Mouse (Mus musculus): ENCODE results near the gene Tbc1d2b. TPM values are rescaled to one million over a fixed set of nuclear protein-coding genes. Genes with fewer than 3 reads are reported as not detected.
A peak's percentile ranks its signal among the peaks of the same experiment; 100 is the strongest.

Tbc1d2b gene
- 12.1 and 13.7 TPM in 2 replicates for polyA plus RNA-seq (2015; fragmentation: Nextera tagmentation; extraction: Ambion mirVana)

- Histone ChIP-seq H3K4me3 (peak within 1 kb of the TSS; percentile 86), H3K4me2 (replicated peaks) (peak within 1 kb of the TSS; percentile 87), H3K27ac (no peak within 1 kb of the TSS; the same call in 1 of the 2 replicates), H3K9ac (peak within 1 kb of the TSS; percentile 89), H3K36me3 (no peaks in the 10 kb centered on the region), H3K4me1 (peaks cover 19% of the 10 kb centered on the region), H3K9me3 (no peaks in the 10 kb centered on the region), H3K27me3 (no peaks in the 10 kb centered on the region)
- ATAC-seq (ENCODE audit: low FRiP score, low read depth): peak; percentile 89
- under 1% methylated on average over 73 of the region's 74 CpGs for whole genome bisulfite sequencing
Observed at GRCm38 (mm10) chr9:90270193-90270943, at the start of gene Tbc1d2b. Gene Tbc1d2b, minus strand, starts transcription at chr9:90270804.

- Histone ChIP-seq H3K4me3 (no peak overlapping the region), H3K4me2 (replicated peaks) (no peak overlapping the region), H3K9me3 (no peaks in the 10 kb centered on the region), H3K4me1 (no peaks in the 10 kb centered on the region), H3K9ac (no peak overlapping the region), H3K36me3 (no peaks in the 10 kb centered on the region), H3K27me3 (no peaks in the 10 kb centered on the region), H3K27ac (no peak overlapping the region)
- ATAC-seq (ENCODE audit: low FRiP score, low read depth): no peak
- 73% methylated on average over 5 of the region's 5 CpGs for WGBS
Observed at GRCm38 (mm10) chr9:90316300-90316699, 45.7 kb upstream of the Tbc1d2b start.

- 88% methylated on average over 11 of the region's 11 CpGs for whole genome bisulfite sequencing
- ATAC-seq (ENCODE audit: low FRiP score, low read depth): no peak
- Histone ChIP-seq H3K4me2 (replicated peaks) (no peak overlapping the region), H3K9me3 (no peaks in the 10 kb centered on the region), H3K27ac (no peak overlapping the region), H3K4me3 (no peak overlapping the region), H3K4me1 (no peaks in the 10 kb centered on the region), H3K36me3 (no peaks in the 10 kb centered on the region), H3K9ac (no peak overlapping the region), H3K27me3 (no peaks in the 10 kb centered on the region)
Observed at GRCm38 (mm10) chr9:90315662-90316061, 45.1 kb upstream of the Tbc1d2b start.

- no peak overlapping the region for H3K9ac ChIP-seq
- no peaks in the 10 kb centered on the region for H3K9me3 ChIP-seq
- H3K4me3 ChIP-seq: no peak overlapping the region
- 94% methylated on average over 2 of the region's 2 CpGs for whole genome bisulfite sequencing
- no peak overlapping the region for H3K27ac ChIP-seq
- H3K4me2 ChIP-seq (replicated peaks): no peak overlapping the region
- H3K36me3 ChIP-seq: no peaks in the 10 kb centered on the region
- H3K27me3 ChIP-seq: no peaks in the 10 kb centered on the region
- ATAC-seq (ENCODE audit: low FRiP score, low read depth): no peak
- no peaks in the 10 kb centered on the region for H3K4me1 ChIP-seq
Observed at GRCm38 (mm10) chr9:90304254-90304653, 33.6 kb upstream of the Tbc1d2b start.

- H3K9ac ChIP-seq: no peak overlapping the region
- H3K4me2 ChIP-seq (replicated peaks): no peak overlapping the region
- no peak for ATAC-seq (ENCODE audit: low FRiP score, low read depth)
- WGBS: 59% methylated on average over 2 of the region's 2 CpGs
- no peaks in the 10 kb centered on the region for H3K4me1 ChIP-seq
- H3K27me3 ChIP-seq: no peaks in the 10 kb centered on the region
- no peak overlapping the region for H3K4me3 ChIP-seq
- no peak overlapping the region for H3K27ac ChIP-seq
- no peaks in the 10 kb centered on the region for H3K9me3 ChIP-seq
- H3K36me3 ChIP-seq: no peaks in the 10 kb centered on the region
Observed at GRCm38 (mm10) chr9:90303101-90303835, 32.7 kb upstream of the Tbc1d2b start.

- H3K36me3 ChIP-seq: no peaks in the 10 kb centered on the region
- no peaks in the 10 kb centered on the region for H3K27me3 ChIP-seq
- no peak overlapping the region for H3K4me2 ChIP-seq (replicated peaks)
- no peaks in the 10 kb centered on the region for H3K9me3 ChIP-seq
- 74% methylated on average over 4 of the region's 4 CpGs for WGBS
- H3K4me3 ChIP-seq: no peak overlapping the region
- H3K27ac ChIP-seq: no peak overlapping the region
- no peak overlapping the region for H3K9ac ChIP-seq
- no peak for ATAC-seq (ENCODE audit: low FRiP score, low read depth)
- no peaks in the 10 kb centered on the region for H3K4me1 ChIP-seq
Observed at GRCm38 (mm10) chr9:90302670-90303069, 32.1 kb upstream of the Tbc1d2b start.

- no peak overlapping the region for H3K9ac ChIP-seq
- whole genome bisulfite sequencing: 76% methylated on average over 4 of the region's 4 CpGs
- H3K36me3 ChIP-seq: no peaks in the 10 kb centered on the region
- ATAC-seq (ENCODE audit: low FRiP score, low read depth): no peak
- H3K27ac ChIP-seq: no peak overlapping the region
- no peaks in the 10 kb centered on the region for H3K4me1 ChIP-seq
- no peaks in the 10 kb centered on the region for H3K9me3 ChIP-seq
- no peak overlapping the region for H3K4me3 ChIP-seq
- no peaks in the 10 kb centered on the region for H3K27me3 ChIP-seq
- H3K4me2 ChIP-seq (replicated peaks): no peak overlapping the region
Observed at GRCm38 (mm10) chr9:90301081-90301688, 30.6 kb upstream of the Tbc1d2b start.

GRCm38 (mm10) chr9:90297637-90298036, 27.0 kb upstream of the Tbc1d2b start:
- no peak overlapping the region for H3K4me3 ChIP-seq
- H3K27me3 ChIP-seq: no peaks in the 10 kb centered on the region
- no peak overlapping the region for H3K27ac ChIP-seq
- no peaks in the 10 kb centered on the region for H3K36me3 ChIP-seq
- WGBS: 73% methylated on average over 1 of the region's 1 CpGs
- no peak for ATAC-seq (ENCODE audit: low FRiP score, low read depth)
- H3K4me2 ChIP-seq (replicated peaks): no peak overlapping the region
- no peaks in the 10 kb centered on the region for H3K9me3 ChIP-seq
- H3K4me1 ChIP-seq: no peaks in the 10 kb centered on the region
- H3K9ac ChIP-seq: no peak overlapping the region

- no peaks in the 10 kb centered on the region for H3K27me3 ChIP-seq
- no peak for ATAC-seq (ENCODE audit: low FRiP score, low read depth)
- no peaks in the 10 kb centered on the region for H3K9me3 ChIP-seq
- no peak overlapping the region for H3K4me2 ChIP-seq (replicated peaks)
- no peaks in the 10 kb centered on the region for H3K4me1 ChIP-seq
- no peak overlapping the region for H3K9ac ChIP-seq
- no peaks in the 10 kb centered on the region for H3K36me3 ChIP-seq
- 62% methylated on average over 3 of the region's 3 CpGs for WGBS
- H3K27ac ChIP-seq: no peak overlapping the region
- no peak overlapping the region for H3K4me3 ChIP-seq
Observed at GRCm38 (mm10) chr9:90293641-90294398, 23.2 kb upstream of the Tbc1d2b start.

GRCm38 (mm10) chr9:90278397-90278796, 7.8 kb upstream of the Tbc1d2b start:
- Histone ChIP-seq H3K4me1 (no peaks in the 10 kb centered on the region), H3K36me3 (no peaks in the 10 kb centered on the region), H3K4me2 (replicated peaks) (no peak overlapping the region), H3K27ac (no peak overlapping the region), H3K9me3 (no peaks in the 10 kb centered on the region), H3K9ac (no peak overlapping the region), H3K27me3 (no peaks in the 10 kb centered on the region), H3K4me3 (no peak overlapping the region)
- ATAC-seq (ENCODE audit: low FRiP score, low read depth): no peak
- 87% methylated on average over 3 of the region's 3 CpGs for WGBS

GRCm38 (mm10) chr9:90277884-90278283, 7.3 kb upstream of the Tbc1d2b start:
- ATAC-seq (ENCODE audit: low FRiP score, low read depth): no peak
- 71% methylated on average over 2 of the region's 2 CpGs for WGBS
- no peak overlapping the region for H3K27ac ChIP-seq

GRCm38 (mm10) chr9:90276779-90277178, 6.2 kb upstream of the Tbc1d2b start:
- H3K4me2 ChIP-seq (replicated peaks): no peak overlapping the region
- H3K36me3 ChIP-seq: no peaks in the 10 kb centered on the region
- no peaks in the 10 kb centered on the region for H3K9me3 ChIP-seq
- no peak overlapping the region for H3K27ac ChIP-seq
- H3K4me3 ChIP-seq: no peak overlapping the region
- ATAC-seq (ENCODE audit: low FRiP score, low read depth): no peak
- H3K27me3 ChIP-seq: no peaks in the 10 kb centered on the region
- 55% methylated on average over 1 of the region's 1 CpGs for WGBS
- no peak overlapping the region for H3K9ac ChIP-seq
- no peaks in the 10 kb centered on the region for H3K4me1 ChIP-seq

More at GRCm38 (mm10) chr9:90277884-90278283, 7.3 kb upstream of the Tbc1d2b start:
- no peak overlapping the region for H3K9ac ChIP-seq
- no peak overlapping the region for H3K4me2 ChIP-seq (replicated peaks)
- H3K9me3 ChIP-seq: no peaks in the 10 kb centered on the region
- H3K27me3 ChIP-seq: no peaks in the 10 kb centered on the region
- H3K4me1 ChIP-seq: no peaks in the 10 kb centered on the region
- H3K36me3 ChIP-seq: no peaks in the 10 kb centered on the region
- no peak overlapping the region for H3K4me3 ChIP-seq

Measured in limb, embryonic 13.5 days (tissue).